Mouse (Mus musculus) heart, embryonic 16.5 days (tissue): ENCODE measurements around the gene Cer1. TPM values are rescaled to one million over a fixed set of nuclear protein-coding genes. Genes with fewer than 3 reads are reported as not detected.

Experiments
- ATAC-seq: fragments of 200-750 bp; cut with Nextera tagmentation; replicated peaks from 2 replicates; pipeline ENCODE4 v1.8.0; 2017; ENCODE audit warnings: moderate number of reproducible peaks; ENCODE audit not compliant: insufficient read depth, low FRiP score; ENCODE audit errors: extremely low read depth
- H3K27ac ChIP-seq: fragments of 300-500 bp; sonication (generic); 2 replicates; pipeline ENCODE4 v1.5.1; 2014; ENCODE audit warnings: mild to moderate bottlenecking, low read length, control low read depth, moderate library complexity
- H3K27me3 ChIP-seq: fragments of 300-500 bp; sonication (generic); 2 replicates; pipeline ENCODE4 v1.6.1; 2014; ENCODE audit warnings: low read length, mixed read lengths; ENCODE audit not compliant: control insufficient read depth, insufficient read depth
- H3K36me3 ChIP-seq: fragments of 300-500 bp; sonication (generic); 2 replicates; pipeline ENCODE4 v1.6.1; 2014; ENCODE audit not compliant: control insufficient read depth, insufficient read depth
- H3K4me1 ChIP-seq: fragments of 300-500 bp; sonication (generic); 2 replicates; pipeline ENCODE4 v1.6.1; 2014; ENCODE audit warnings: low read length, mixed read lengths; ENCODE audit not compliant: control insufficient read depth, insufficient read depth
- H3K4me2 ChIP-seq: fragments of 300-500 bp; sonication (generic); 2 replicates; pipeline ENCODE4 v1.6.1; 2014; ENCODE audit warnings: low read depth, mild to moderate bottlenecking, control low read depth, low read length
- H3K4me3 ChIP-seq: fragments of 300-500 bp; sonication (generic); 2 replicates; pipeline ENCODE4 v1.5.1; 2014; ENCODE audit warnings: mild to moderate bottlenecking, control low read depth, low read length
- H3K9ac ChIP-seq: fragments of 300-500 bp; sonication (generic); 2 replicates; pipeline ENCODE4 v1.6.1; 2014; ENCODE audit warnings: low read length, control low read depth
- H3K9me3 ChIP-seq: fragments of 300-500 bp; sonication (generic); replicated peaks from 2 replicates; pipeline ENCODE4 v1.6.1; 2016; ENCODE audit warnings: low read length; ENCODE audit not compliant: control insufficient read depth
- WGBS: fragments of 180-500 bp; shearing (Covaris S2); extraction: QIAGEN DNeasy Blood & Tissue Kit; methylation state at CpG from one replicate; pipeline ENCODE4 v1.1.7; 2014; 5-methylcytosine and 5-hydroxymethylcytosine counted together
- polyA plus RNA-seq: library from polyadenylated mRNA; unstranded; fragments of >200 nt; fragmentation: Nextera tagmentation; extraction: Ambion mirVana; gene quantifications from 2 replicates; pipeline ENCODE4 v1.2.1, GENCODE M21; 2015

The Cer1 gene
- polyA plus RNA-seq, 1 experiment from 2014 or later = not detected

GRCm38 (mm10) chr4:82856986-82857385 is 28.0 kb downstream of the Cer1 start:
- Histone ChIP-seq H3K27me3 (no peaks in the 10 kb centered on the region), H3K4me2 (no peak overlapping the region), H3K9me3 (no peaks in the 10 kb centered on the region), H3K36me3 (no peaks in the 10 kb centered on the region), H3K27ac (no peak overlapping the region), H3K4me3 (no peak overlapping the region), H3K9ac (no peak overlapping the region), H3K4me1 (peaks cover 13% of the 10 kb centered on the region)
- ATAC-seq = no peak
- WGBS = 85% methylated on average over 3 of the region's 3 CpGs

- Histone ChIP-seq H3K9me3 (no peaks in the 10 kb centered on the region), H3K9ac (no peak overlapping the region), H3K4me2 (no peak overlapping the region), H3K27me3 (no peaks in the 10 kb centered on the region), H3K4me1 (peaks cover 9% of the 10 kb centered on the region), H3K4me3 (no peak overlapping the region), H3K27ac (no peak overlapping the region), H3K36me3 (no peaks in the 10 kb centered on the region)
- WGBS = 76% methylated on average over 2 of the region's 2 CpGs
- ATAC-seq = no peak
These were observed 31.1 kb downstream of the Cer1 start for GRCm38 (mm10) chr4:82853809-82854208.

DNA sequence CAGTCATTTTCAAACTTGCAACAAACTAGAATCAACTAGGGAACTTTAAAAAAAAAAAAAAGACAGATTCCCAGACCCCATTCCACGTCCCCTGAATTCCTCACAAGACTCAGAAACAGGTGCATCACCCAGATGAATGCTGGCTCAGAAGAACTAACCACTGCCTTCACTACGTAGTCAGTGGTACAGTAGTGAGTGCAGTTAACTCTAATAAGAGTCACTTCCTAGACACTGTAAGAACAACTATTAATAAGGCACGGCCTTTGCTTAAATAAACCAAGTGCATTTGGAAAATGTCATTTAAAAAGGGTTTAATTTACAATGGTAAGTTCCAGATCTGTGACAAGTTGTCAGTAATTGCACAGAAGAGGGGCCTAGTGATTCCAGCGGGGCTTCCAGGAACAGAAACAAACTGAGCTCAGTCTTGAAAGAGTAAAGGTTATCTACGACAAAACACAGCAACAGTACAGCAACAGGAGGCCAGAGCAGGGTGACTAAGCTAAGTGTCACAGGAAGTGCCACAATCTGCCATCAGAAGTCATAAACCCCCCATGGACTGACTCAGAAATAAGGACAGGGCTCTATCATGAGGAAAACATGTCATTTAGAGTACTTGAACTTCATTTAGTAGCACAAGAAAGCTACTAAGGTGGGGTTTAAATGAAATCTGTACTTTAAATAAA is 36.3 kb downstream of the Cer1 start:
- H3K4me1 ChIP-seq = peaks cover 10% of the 10 kb centered on the region
- no peak overlapping the region for H3K9ac ChIP-seq
- no peak for ATAC-seq
- H3K4me2 ChIP-seq = no peak overlapping the region
- H3K9me3 ChIP-seq = no peaks in the 10 kb centered on the region
- H3K36me3 ChIP-seq = peaks cover 3% of the 10 kb centered on the region
- no peak overlapping the region for H3K27ac ChIP-seq
- no peaks in the 10 kb centered on the region for H3K27me3 ChIP-seq
- H3K4me3 ChIP-seq = no peak overlapping the region
- WGBS = 31% methylated on average over 5 of the region's 5 CpGs

GRCm38 (mm10) chr4:82837526-82838240 is 47.3 kb downstream of the Cer1 start:
- no peak overlapping the region for H3K4me2 ChIP-seq

More at GRCm38 (mm10) chr4:82837526-82838240, 47.3 kb downstream of the Cer1 start:
- H3K27ac ChIP-seq = no peak overlapping the region
- no peaks in the 10 kb centered on the region for H3K27me3 ChIP-seq
- no peaks in the 10 kb centered on the region for H3K4me1 ChIP-seq
- no peak for ATAC-seq
- peaks cover 12% of the 10 kb centered on the region for H3K36me3 ChIP-seq
- H3K9ac ChIP-seq = no peak overlapping the region
- H3K4me3 ChIP-seq = no peak overlapping the region
- H3K9me3 ChIP-seq = no peaks in the 10 kb centered on the region
- WGBS = 77% methylated on average over 3 of the region's 3 CpGs

Other genes starting within 250 kb of the Cer1 start
- gene Nfib, start 179.4 kb downstream of the Cer1 start, polyA plus RNA-seq = 56.7 and 60.1 TPM in 2 replicates
- 11.0 and 11.3 TPM in 2 replicates for gene Zdhhc21, start 25.2 kb downstream of the Cer1 start, polyA plus RNA-seq
- 2.4 and 5.4 TPM in 2 replicates for gene Frem1, start 167.2 kb upstream of the Cer1 start, polyA plus RNA-seq